ENCODE assay signal across 8 mouse cellular contexts in genomic region chr5:142439911-142440432, GRCm38 (mm10). TPM values are rescaled to one million over a fixed set of nuclear protein-coding genes. Genes with fewer than 3 reads are reported as not detected.
DNase-seq lines count a peak whose midpoint lies in the region; ATAC-seq and TF ChIP-seq lines count a peak whose summit lies in the region.

No protein-coding gene starts in this region.

- no peaks in the 10 kb centered on the region for H3K9me3 ChIP-seq in hindbrain, postnatal 0 days (ENCODE audit: low read length)
- no peaks in the 10 kb centered on the region for H3K9me3 ChIP-seq in midbrain, embryonic 14.5 days (ENCODE audit: control insufficient read depth, low read length)

- no peak for TF ChIP-seq CTCF in hindbrain, postnatal 0 days (IDR thresholded peaks at IDR 0.05; ENCODE audit: low read depth)

- peak overlapping the region; percentile 57 for H3K4me2 ChIP-seq in hindbrain, postnatal 0 days (ENCODE audit: low read depth, low read length)
- peak overlapping the region; percentile 47 for H3K4me2 ChIP-seq in midbrain, embryonic 14.5 days (ENCODE audit: low read length)

- peaks cover 4% of the 10 kb centered on the region for H3K4me1 ChIP-seq in hindbrain, postnatal 0 days (ENCODE audit: insufficient read depth, low read length)
- H3K4me1 ChIP-seq in midbrain, embryonic 14.5 days (ENCODE audit: control insufficient read depth, insufficient read depth, low read length) = peaks cover 24% of the 10 kb centered on the region

- 10% methylated on average over 12 of the region's 12 CpGs for whole genome bisulfite sequencing in hindbrain, postnatal 0 days
- WGBS in midbrain, embryonic 14.5 days = 3% methylated on average over 12 of the region's 12 CpGs

- H3K27me3 ChIP-seq in hindbrain, postnatal 0 days (ENCODE audit: insufficient read depth, low read length) = no peaks in the 10 kb centered on the region
- no peaks in the 10 kb centered on the region for H3K27me3 ChIP-seq in midbrain, embryonic 14.5 days (ENCODE audit: control insufficient read depth, insufficient read depth, low read length)

- H3K4me3 ChIP-seq in hindbrain, postnatal 0 days (ENCODE audit: low read length) = peak overlapping the region; percentile 23
- H3K4me3 ChIP-seq in midbrain, embryonic 14.5 days (replicated peaks; ENCODE audit: low read depth, low read length) = 0 out of 2 replicates have a peak overlapping the region, but pooled peaks have one; percentile 10

- DNase-seq in embryo, embryonic 10 days (ENCODE audit: low spot score) = peak; percentile 49
- no peak for DNase-seq in embryo, embryonic 9.5 days (ENCODE audit: extremely low spot score)
- DNase-seq in spleen, adult 12 weeks (ENCODE audit: low spot score) = peak; percentile 15
- DNase-seq in spleen, adult 18-20 months = no peak
- no peak for DNase-seq in hindbrain, postnatal 0 days (ENCODE audit: low spot score)
- DNase-seq in midbrain, embryonic 14.5 days = peak; percentile 53
- no peak for DNase-seq in urinary bladder, postnatal 14 days (ENCODE audit: low spot score)

- ATAC-seq in hindbrain, postnatal 0 days = peak; percentile 83
- peak; percentile 64 for ATAC-seq in midbrain, embryonic 14.5 days (ENCODE audit: low FRiP score, low TSS enrichment)
- ATAC-seq in monocyte, adult 5-6 weeks (replicated peaks; ENCODE audit: insufficient number of reproducible peaks, low FRiP score, low TSS enrichment, poor library complexity, severe bottlenecking) = no peak

- H3K9ac ChIP-seq in hindbrain, postnatal 0 days (replicated peaks; ENCODE audit: low read length) = no peak overlapping the region
- H3K9ac ChIP-seq in midbrain, embryonic 14.5 days (replicated peaks; ENCODE audit: low read length) = no peak overlapping the region; the same call in 1 of the 2 replicates

- H3K36me3 ChIP-seq in hindbrain, postnatal 0 days (ENCODE audit: insufficient read depth, low read length) = peaks cover 15% of the 10 kb centered on the region
- peaks cover 20% of the 10 kb centered on the region for H3K36me3 ChIP-seq in midbrain, embryonic 14.5 days (ENCODE audit: control insufficient read depth, insufficient read depth, low read length)

- H3K27ac ChIP-seq in hindbrain, postnatal 0 days = peak overlapping the region; percentile 27; the same call in 1 of the 2 replicates
- H3K27ac ChIP-seq in midbrain, embryonic 14.5 days (replicated peaks; ENCODE audit: low read depth, low read length) = peak overlapping the region; percentile 76

RNA-seq across cellular contexts. Expression of gene Ap5z1, which starts 23.8 kb away (rescaled TPM):
- total RNA-seq in hindbrain, postnatal 0 days (2014; rRNA removed) = 12.8 and 22.1 TPM in 2 replicates
- polyA plus RNA-seq in hindbrain, postnatal 0 days (2015; fragmentation: Nextera tagmentation; extraction: Ambion mirVana) = 7.5 and 7.9 TPM in 2 replicates
- 12.6 and 13.9 TPM in 2 replicates for polyA plus RNA-seq in midbrain, embryonic 14.5 days (2014; fragmentation: Nextera tagmentation; extraction: Ambion mirVana)
- total RNA-seq in monocyte, adult 5-6 weeks (2017) = 6.7 to 13.7 TPM (median 6.9 TPM) in 3 replicates

RNA-seq across cellular contexts. Expression of gene Foxk1, which starts 38.7 kb away (rescaled TPM):
- total RNA-seq in hindbrain, postnatal 0 days (2014; rRNA removed) = 23.3 and 24.0 TPM in 2 replicates
- polyA plus RNA-seq in hindbrain, postnatal 0 days (2015; fragmentation: Nextera tagmentation; extraction: Ambion mirVana) = 4.6 and 6.0 TPM in 2 replicates
- polyA plus RNA-seq in midbrain, embryonic 14.5 days (2014; fragmentation: Nextera tagmentation; extraction: Ambion mirVana) = 4.2 and 4.6 TPM in 2 replicates
- total RNA-seq in monocyte, adult 5-6 weeks (2017) = 17.6 to 31.2 TPM (median 21.7 TPM) in 3 replicates

Comparison
In these comparisons a context has a peak if more than half of its experiments do, and no peak if none do; other contexts are left out.
1. DNase-seq: peak in embryo, embryonic 10 days (single experiment), spleen, adult 12 weeks (single experiment) and midbrain, embryonic 14.5 days (single experiment); none in embryo, embryonic 9.5 days (single experiment), spleen, adult 18-20 months (0 of 2), hindbrain, postnatal 0 days (single experiment) and urinary bladder, postnatal 14 days (single experiment).